Mouse (Mus musculus): ENCODE measurements around the gene Nav2.

Gene Nav2

DNA sequence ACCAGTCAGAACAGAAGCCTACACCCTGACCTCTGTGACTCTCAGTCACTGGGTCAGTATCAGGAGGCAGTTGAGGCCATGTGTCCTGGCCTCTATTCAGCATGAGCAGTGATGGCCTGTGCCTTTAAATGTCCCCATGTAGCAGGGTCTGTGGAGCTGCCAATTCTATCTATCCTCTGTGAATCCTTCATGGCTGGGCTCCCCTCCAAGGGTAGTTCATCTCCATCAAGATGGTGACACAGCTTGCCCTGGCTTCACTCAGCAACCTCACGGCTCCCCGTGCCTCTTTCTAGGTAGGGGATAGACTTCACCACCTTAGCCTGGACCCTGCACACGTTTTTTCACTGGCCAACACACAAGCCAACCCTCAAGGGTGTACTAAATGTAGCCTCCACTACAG, 689.3 kb downstream of the Nav2 start:
- DNase-seq: no peak

DNA sequence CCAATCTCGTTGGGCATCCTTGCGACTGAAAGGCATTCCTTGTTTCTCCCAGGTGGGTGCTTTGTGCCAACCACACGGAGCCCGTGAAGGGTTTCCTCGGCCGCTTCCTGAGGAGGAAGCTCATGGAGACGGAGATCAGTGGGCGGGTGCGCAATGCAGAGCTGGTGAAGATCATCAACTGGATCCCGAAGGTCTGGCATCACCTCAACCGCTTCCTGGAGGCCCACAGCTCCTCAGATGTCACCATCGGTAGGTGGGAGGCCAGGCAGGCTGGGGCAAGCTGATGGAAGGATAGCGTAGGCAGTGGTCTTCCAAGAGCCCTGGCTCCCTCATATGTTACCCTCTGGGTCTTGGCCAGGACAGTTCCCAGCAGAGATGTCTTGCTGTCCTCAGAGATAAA, 689.7 kb downstream of the Nav2 start:
- DNase-seq: no peak

DNA sequence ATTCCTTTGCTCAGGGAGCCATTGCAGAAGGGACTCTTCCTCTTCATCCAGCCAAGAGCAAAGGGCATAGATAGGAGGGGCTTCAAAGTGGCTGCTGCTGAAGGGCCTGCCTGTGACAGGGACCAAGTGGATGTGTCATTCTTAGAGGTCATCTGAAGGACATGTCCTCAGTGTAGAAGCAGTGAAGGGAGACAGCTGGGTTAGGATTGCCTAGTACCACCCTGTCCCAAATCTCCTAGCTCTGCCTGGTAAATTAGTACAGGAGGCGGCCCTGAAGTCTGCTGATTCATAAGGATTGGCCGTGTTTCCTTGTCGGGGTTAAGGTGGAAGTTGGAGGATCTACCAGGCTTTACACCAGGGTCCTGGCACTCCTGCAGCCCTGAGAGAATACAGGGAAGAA, 691.4 kb downstream of the Nav2 start:
- DNase-seq: no peak

DNA sequence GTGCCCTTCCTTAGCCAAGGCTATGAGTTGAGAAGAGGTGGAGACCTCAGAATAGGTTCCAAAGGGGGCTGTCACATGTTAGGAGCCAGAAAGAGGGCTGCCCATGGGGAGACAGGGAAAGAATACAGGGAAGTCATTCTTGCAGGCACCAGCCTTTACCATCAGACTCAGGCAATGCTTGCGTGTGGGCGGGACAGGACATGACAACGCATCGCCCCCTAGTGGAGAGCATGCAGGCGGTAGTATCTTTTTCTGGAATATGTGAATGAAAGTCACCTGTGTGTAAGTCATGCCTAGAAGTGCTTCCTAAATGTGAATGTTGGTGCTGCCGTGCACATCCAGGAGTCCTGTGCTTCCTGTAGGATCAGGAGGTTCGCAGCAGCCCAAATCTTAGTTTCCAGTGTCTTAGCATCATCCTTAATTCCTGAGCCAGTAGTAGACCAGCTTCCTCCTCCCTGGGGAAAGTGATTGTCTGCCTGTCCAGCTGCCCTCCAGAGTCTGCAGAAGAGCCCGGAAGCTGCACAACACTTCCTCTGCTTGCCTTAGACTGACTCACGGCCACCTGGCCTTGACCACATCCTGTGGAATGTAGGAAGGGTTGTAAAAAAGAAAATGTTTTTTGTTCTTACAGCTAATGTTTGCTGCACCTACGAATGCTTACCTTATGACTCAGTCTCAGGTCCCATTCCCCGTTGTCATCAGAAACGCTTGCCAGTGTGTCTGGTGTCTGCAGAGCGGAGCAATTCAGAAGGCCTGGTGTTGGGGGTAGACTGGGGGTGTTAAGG, 692.9 kb downstream of the Nav2 start:
- peak; percentile 67 for DNase-seq

DNA sequence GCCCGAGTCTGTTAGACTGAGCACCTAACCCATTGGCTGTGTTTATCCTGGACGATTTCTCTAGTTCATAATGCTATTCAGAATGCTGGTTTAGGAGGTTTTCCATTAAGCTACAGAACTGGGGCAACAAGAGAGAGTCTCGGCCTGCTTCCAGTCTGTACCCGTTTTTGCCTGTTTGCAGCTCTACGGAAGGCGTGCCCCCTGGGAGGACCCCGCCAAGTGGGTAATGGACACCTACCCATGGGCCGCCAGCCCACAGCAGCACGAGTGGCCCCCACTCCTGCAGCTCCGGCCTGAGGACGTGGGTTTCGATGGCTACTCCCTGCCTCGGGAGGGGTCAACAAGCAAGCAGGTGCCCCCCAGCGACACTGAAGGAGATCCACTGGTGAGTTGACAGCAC, 695.7 kb downstream of the Nav2 start:
- no peak for DNase-seq

DNA sequence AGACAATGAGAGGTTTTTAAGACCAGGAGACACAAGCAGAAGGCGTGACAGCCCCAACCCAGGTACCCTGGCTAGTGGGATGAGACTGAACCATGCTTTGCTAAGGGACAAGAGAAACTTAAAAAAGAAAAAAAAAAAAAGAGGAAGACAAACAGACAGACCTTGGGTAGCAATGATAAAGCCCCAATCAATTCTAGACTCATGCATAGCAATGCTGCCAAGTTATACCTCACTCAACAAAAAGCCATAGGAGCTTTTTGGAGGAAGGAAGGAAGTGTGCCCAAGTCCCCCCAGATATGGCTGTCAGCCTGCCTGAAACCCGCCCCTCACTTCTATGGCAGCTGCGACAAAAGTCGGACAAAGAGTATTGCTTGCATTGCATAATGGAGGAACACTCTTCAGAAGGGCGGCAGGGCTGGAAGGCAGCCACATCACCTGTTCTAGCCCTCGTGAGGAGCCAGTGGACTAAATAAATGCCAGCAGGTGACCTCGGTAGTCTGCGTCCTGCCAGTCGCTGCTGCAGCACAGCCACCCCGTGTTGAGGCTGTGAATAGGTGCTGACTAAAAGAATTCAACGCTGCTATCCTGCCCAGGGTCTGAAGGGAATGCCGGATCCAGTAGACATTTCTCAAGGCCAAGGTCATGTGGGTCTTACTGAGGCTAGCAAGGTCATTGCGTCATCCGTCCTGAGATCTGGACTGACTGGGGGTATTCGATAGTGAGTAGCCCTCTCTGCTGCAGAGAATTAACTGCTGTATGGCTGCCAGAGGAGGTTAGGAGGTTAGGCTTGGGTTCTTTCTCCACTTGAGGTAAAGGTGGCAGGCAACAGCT, 696.7 kb downstream of the Nav2 start:
- peak; percentile 30 for DNase-seq

DNA sequence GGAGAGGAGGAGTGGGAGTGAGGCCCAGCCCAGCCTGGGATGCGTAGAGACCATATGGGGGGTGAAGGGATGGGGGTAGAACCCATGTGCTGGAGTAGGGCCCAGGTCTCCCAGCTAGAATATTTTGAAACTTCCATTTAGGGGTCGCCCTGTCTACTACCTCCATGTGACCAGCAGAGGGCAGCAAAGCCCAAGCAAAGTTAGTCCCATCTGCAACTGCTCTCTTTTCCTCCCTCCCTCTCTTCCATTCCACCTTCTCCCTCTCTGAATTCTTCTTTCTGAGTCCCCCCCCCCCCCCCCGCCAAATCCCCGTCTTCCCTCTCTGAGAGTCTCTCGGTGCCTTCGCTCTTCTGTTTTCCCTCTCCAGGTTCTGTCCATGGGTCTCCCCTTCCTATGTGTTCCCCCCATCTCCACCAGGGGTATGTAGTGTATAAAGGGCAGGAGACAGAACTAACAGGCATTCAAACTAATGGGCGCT, 707.8 kb downstream of the Nav2 start:
- peak; percentile 61 for DNase-seq

DNA sequence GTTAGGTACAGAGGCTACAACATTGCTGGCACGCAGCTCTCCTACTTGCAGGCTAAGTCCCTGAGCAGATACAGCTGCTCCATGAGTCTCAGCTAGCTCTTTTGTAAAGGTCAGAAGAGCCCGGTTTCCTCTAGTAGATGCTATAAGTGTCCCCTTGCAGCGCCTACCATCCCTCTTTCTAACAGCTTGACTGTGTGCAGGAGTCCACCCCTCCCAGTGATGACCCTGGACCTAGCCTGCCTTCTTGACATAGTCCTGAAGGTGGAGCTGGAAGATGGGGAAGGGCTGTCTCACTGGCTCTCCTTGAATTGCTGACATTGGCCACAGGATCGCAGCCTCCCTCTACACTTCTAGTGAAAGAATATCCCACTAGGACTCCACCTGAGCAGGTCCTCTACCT, 708.6 kb downstream of the Nav2 start:
- DNase-seq: no peak

DNA sequence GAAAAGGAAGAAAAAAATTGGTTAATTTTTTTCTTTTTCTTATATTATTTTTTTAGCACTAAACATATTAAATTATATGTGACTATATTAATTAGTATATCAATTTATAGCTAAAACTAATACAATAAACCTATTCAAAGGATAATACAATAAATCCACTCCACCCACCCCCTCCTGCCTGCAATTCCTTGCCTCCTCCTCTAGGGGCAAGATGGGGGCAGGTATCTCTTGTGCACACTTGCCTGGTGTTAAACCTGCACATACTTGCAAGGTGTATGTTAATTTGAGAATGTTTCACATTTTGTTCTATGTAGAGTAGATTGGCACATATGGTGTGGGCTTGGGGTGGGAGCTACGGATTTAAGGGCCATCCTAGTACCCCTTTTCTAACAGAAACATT, 711.6 kb downstream of the Nav2 start:
- no peak for DNase-seq

DNA sequence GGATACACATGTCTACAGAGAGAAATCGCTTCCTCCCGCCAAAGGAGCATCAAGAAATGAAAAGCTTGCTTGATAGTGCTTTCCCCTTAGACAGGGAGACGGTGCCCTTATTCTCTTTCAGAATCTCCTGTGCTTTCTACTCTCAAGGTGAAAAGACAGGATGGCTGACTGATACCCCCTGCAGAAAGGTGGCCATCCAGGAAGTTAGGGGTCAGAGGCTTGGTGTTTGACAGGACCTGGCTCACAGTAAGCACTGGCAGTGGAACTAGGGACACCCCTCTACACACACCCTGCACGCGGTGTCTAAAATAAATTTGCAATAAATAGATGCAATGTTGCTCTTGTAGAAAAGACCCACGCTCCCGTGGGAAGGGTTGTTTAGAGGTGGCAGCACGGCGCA, 723.4 kb downstream of the Nav2 start:
- no peak for DNase-seq

DNA sequence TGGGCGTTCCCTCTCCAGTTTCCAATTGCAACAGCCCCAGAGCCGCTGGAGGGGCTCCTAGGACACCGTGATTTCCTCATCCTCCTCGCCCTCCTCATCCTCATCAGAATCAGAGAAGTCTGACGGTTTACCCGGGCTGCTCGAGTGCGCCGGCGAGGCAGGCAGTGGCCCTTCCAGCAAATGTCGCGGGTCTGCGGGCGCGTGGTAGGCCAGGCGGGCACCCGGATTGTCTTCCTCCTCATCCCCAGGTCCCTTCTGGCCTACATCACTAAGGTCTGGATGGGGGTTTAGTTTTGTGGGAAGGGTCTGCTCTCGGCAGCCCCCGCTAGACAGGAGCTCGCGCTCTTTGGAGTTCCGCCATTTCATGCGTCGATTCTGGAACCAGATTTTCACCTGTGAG, 723.9 kb downstream of the Nav2 start:
- no peak for DNase-seq

DNA sequence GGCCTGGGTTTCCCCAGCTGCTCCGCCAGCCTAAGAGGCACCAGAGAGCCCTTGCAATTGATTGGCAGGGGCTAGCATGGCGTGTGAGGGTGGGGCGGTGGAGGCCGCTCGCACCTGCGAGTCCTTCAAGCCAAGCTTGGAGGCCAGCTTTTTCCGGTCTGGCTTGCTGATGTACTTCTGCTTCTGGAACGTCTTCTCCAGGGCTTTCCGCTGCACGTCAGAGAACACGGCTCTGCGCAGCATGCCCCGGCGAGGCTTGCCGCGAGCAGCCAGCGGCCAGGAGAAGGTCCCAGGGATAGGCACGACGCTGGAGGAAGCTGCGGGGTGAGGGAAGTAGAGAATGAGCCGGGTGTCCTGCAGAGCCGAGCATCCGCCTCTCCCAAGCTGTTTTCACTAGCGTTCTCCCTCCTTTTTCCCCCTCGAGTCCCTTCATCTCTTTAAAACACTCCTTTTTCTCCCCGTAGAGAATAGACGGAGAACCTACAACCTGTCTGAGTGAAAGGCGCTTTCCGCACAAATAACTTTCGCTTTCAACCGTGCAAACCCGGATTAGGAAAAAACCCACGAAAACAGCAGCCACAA, 725.0 kb downstream of the Nav2 start:
- no peak for DNase-seq

DNA sequence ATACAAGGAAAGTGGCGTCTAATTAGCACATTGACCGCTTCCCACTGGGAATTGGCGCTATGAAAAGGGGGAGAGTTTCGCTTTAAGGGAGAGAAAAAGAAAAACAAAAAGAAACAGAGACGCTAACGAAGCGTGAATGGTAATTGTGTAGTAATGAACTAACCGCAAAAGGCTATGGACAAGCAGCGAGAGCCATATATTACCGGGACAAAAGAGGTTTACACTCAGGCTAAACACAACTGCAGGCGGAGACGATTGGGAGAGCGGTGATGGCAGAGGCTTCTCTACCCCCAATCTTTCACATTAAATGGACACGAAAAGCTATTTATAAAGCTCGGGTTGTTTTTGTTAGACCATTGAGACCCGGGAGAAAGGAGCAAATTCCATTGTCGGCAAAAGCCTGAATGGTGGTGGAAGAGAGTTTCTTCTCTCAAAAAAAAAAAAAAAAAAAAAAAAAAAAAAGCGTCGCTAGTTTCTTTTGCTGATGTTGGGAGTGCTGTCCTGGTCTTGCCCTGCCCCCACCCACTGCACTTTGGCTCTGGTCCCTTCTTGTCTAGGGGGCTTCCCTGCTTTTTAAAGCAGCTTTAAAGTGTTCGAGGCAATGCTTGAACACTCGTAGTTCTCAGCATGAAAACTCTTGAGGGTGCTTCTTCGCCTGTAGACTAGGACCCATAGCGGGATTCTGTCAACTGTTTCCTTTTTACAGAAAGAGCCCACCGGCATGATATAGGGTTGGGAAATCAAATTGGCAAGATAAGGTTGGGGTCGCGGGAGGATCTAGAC, 726.0 kb downstream of the Nav2 start:
- DNase-seq: no peak

DNA sequence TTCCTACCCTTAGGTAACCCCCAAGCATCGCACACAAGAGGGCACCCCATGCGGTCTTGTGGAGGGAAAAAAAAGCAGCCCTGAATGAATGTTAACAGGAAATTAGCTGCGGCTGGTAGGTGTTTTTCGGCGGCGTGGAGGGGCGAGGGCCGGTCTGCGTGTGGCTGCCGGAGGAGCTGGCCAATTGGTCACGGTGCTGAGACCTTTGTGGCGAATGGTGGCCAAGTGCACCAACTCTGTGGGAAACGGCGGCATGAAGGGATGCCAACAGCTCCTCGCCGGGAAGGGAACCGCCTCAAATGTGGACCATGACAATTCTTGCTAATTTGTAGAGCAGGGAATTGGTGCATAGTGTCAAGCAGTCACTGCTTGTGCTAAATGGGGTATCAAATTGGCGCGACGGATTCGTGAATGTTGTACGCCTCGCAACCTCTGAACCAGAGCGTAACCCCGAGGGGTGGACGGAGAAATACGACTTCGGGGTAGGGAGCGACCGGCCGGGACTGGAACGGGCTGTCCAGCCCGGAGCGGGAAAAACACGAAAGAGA, 726.6 kb downstream of the Nav2 start:
- DNase-seq: no peak

DNA sequence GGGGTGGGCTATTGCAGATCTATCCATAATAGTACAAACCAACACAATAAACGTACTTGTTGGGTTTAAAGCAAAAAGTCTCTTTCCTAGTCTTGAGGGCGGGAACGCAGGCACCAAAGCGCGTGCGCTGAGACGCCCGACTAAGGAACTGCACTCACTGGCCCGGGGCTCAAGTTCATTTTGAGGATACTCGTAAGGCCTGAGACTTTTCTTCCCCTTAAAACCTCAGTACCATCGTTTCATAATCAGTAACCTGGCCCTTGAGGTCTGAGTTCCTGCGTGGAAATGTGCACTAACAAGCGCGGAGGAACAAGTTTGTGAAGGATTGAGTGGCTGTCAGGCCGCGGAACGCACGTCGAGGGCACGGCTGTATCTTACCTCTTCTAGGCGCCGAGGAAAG, 727.5 kb downstream of the Nav2 start:
- no peak for DNase-seq

DNA sequence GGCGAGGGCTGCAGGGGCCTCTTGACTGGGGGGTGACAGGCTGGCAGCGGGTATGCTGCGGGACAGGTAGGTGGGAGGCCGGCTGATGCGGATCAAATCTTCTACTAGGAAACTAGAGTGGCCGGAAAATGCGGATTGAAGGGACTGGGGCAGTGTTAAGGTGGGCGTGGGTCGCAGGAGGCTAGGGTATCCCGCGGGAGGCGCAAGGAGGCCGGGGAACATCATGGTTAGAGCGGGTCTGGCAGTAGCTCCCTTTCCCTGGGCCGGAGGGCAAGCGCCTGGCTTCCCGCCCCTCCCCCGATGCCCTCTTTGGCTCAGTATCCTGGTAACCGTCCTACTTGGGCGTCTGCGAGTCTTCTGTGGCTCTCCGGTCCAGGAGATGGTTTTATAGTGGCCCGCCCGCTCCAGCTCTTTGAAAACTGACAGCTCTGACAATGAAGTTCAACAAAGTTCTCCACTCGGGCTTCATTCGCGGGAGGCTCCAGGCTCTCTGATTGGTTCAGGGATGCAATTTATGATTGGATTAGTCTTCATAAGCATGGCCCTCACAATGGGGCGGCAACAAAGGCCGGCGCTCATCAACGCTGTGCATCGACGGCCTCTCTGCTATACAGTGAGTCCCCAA, 728.1 kb downstream of the Nav2 start, which contains the start of gene Dbx1:
Dbx1 (minus strand) TSS at position 359 of the 625 bp plus-strand sequence.
- no peak for DNase-seq

DNA sequence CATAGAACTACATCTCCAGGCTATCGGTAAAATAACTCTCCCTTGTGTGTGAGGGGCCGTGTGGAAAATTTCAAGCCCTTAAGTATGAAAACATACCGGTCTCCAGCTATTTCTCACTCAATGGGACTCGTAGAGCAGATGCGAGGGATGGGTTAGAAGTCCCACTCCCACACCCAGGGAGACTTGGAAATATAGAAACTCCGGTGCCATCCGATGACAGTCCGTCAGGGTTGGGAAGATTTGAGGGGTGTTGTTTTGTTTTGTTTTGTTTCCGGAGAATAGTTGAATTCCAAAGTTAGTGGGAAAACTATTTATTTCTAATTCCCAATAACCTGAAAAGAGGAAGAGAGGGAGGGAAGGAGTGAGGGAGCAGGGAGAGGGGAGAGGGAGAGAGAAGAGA, 728.8 kb downstream of the Nav2 start:
- DNase-seq: no peak

DNA sequence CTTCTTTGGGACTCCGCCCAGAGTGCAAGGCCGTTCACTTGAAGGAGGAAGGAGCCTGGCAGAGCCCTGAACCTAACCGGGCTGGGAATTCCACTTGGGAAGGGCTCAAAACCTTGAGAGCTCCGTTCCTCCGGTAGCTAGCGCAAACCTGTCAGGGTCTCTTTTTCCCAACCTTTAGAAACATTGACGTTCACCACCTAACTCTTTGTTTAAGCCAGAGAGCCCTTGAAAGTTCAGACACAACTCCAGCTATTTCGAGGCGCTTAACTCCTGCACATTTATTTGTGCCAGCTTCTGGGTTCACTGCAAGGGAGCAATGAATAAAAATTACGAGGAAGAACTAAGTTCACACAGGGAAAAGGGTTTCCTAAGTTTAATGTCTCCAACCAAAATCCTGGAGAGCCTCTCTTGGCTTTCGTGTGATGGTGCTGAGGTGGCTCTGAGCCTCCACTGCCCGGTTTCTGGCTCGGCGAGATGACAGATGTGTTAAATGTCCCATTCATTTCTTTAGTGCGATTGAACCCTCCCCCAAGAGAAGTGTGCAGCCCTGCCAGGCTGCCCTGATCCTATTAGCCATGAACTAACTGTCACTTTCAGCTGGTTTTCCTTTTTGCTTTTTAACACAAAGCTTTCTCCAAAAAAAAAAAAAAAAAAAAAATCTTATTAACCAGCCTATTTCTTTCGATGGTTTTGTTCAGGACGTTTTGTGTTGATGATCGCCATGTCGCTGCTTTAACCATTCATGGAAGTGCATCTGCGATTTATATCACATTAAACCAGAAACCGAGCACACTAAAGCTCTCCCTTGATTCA, 729.5 kb downstream of the Nav2 start:
- no peak for DNase-seq

DNA sequence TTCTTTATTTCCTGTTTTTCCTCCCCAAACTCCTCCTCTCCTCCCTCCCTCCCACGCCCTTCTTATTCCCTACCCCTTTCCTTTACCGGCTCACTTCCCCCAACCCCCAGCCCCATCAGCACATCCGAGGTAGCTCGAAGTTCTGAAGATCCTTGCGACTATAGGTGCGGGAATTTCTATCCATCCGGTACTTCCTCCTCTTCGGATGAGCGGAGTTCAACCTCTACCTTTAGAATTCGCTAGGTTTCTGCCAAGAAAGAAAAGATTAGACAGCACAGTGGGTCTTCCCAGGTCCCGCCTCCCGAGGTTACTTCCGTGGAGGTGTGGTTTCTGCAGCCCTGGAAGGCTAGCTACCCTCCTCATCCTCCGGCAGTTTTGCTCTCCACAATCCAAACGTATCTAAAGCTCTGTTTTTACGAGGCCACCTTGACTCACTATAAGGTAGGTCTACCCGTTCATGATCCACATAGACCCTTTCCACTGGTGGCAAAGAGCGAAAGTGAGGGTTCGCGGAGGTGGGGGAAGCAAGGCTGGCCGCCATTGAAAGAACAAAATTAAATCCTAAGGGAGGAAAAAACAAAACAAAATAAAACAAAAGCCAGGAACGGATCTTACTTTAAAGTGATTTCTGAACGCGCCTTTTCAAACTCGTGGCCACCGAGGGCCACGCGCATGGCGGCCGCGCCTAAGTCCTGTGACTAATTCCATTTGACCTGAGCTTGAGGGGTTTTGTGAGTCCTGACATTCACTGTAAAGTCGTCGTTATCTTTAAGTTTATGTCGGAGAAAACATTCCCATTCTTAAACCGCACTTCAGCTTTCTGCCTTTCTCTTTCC, 730.6 kb downstream of the Nav2 start:
- DNase-seq: no peak

Data from kidney, adult 9 months (tissue).